Mouse (Mus musculus) heart, embryonic 16.5 days (tissue): ENCODE data around the gene Cachd1. TPM values are rescaled to one million over a fixed set of nuclear protein-coding genes. Genes with fewer than 3 reads are reported as not detected.

ENCODE experiments used
- ATAC-seq: fragments of 200-750 bp; cut with Nextera tagmentation; replicated peaks from 2 replicates; pipeline ENCODE4 v1.8.0; 2017; ENCODE audit warnings: moderate number of reproducible peaks; ENCODE audit not compliant: insufficient read depth, low FRiP score; ENCODE audit errors: extremely low read depth
- H3K27ac ChIP-seq: fragments of 300-500 bp; sonication (generic); 2 replicates; pipeline ENCODE4 v1.5.1; 2014; ENCODE audit warnings: mild to moderate bottlenecking, low read length, control low read depth, moderate library complexity
- H3K27me3 ChIP-seq: fragments of 300-500 bp; sonication (generic); 2 replicates; pipeline ENCODE4 v1.6.1; 2014; ENCODE audit warnings: low read length, mixed read lengths; ENCODE audit not compliant: control insufficient read depth, insufficient read depth
- H3K36me3 ChIP-seq: fragments of 300-500 bp; sonication (generic); 2 replicates; pipeline ENCODE4 v1.6.1; 2014; ENCODE audit not compliant: control insufficient read depth, insufficient read depth
- H3K4me1 ChIP-seq: fragments of 300-500 bp; sonication (generic); 2 replicates; pipeline ENCODE4 v1.6.1; 2014; ENCODE audit warnings: low read length, mixed read lengths; ENCODE audit not compliant: control insufficient read depth, insufficient read depth
- H3K4me2 ChIP-seq: fragments of 300-500 bp; sonication (generic); 2 replicates; pipeline ENCODE4 v1.6.1; 2014; ENCODE audit warnings: low read depth, mild to moderate bottlenecking, control low read depth, low read length
- H3K4me3 ChIP-seq: fragments of 300-500 bp; sonication (generic); 2 replicates; pipeline ENCODE4 v1.5.1; 2014; ENCODE audit warnings: mild to moderate bottlenecking, control low read depth, low read length
- H3K9ac ChIP-seq: fragments of 300-500 bp; sonication (generic); 2 replicates; pipeline ENCODE4 v1.6.1; 2014; ENCODE audit warnings: low read length, control low read depth
- H3K9me3 ChIP-seq: fragments of 300-500 bp; sonication (generic); replicated peaks from 2 replicates; pipeline ENCODE4 v1.6.1; 2016; ENCODE audit warnings: low read length; ENCODE audit not compliant: control insufficient read depth
- WGBS: fragments of 180-500 bp; shearing (Covaris S2); extraction: QIAGEN DNeasy Blood & Tissue Kit; methylation state at CpG from one replicate; pipeline ENCODE4 v1.1.7; 2014; 5-methylcytosine and 5-hydroxymethylcytosine counted together
- polyA plus RNA-seq: library from polyadenylated mRNA; unstranded; fragments of >200 nt; fragmentation: Nextera tagmentation; extraction: Ambion mirVana; gene quantifications from 2 replicates; pipeline ENCODE4 v1.2.1, GENCODE M21; 2015

Gene Cachd1
- polyA plus RNA-seq, 1 experiment from 2014 or later, result 4.6 TPM

GRCm38 (mm10) chr4:100842629-100843028 lies 66.2 kb downstream of the Cachd1 start:
- Histone ChIP-seq H3K4me2 (no peak overlapping the region), H3K4me1 (peaks cover 8% of the 10 kb centered on the region), H3K27me3 (no peaks in the 10 kb centered on the region), H3K4me3 (no peak overlapping the region), H3K9me3 (no peaks in the 10 kb centered on the region), H3K9ac (no peak overlapping the region), H3K36me3 (no peaks in the 10 kb centered on the region), H3K27ac (no peak overlapping the region)
- WGBS, result 60% methylated on average over 5 of the region's 5 CpGs
- ATAC-seq, result no peak

- Histone ChIP-seq H3K27ac (no peak overlapping the region), H3K27me3 (no peaks in the 10 kb centered on the region), H3K4me3 (no peak overlapping the region), H3K9me3 (no peaks in the 10 kb centered on the region), H3K36me3 (no peaks in the 10 kb centered on the region), H3K4me1 (peaks cover 8% of the 10 kb centered on the region), H3K9ac (no peak overlapping the region), H3K4me2 (no peak overlapping the region)
- 86% methylated on average over 5 of the region's 5 CpGs for WGBS
- no peak for ATAC-seq
These were observed 66.6 kb downstream of the Cachd1 start for GRCm38 (mm10) chr4:100843119-100843518.

GRCm38 (mm10) chr4:100850846-100851495 lies 74.5 kb downstream of the Cachd1 start:
- no peaks in the 10 kb centered on the region for H3K27me3 ChIP-seq
- H3K27ac ChIP-seq, result no peak overlapping the region
- no peaks in the 10 kb centered on the region for H3K36me3 ChIP-seq
- ATAC-seq, result no peak
- H3K4me3 ChIP-seq, result no peak overlapping the region
- H3K9me3 ChIP-seq, result no peaks in the 10 kb centered on the region
- no peak overlapping the region for H3K4me2 ChIP-seq
- 79% methylated on average over 7 of the region's 7 CpGs for WGBS
- H3K9ac ChIP-seq, result no peak overlapping the region
- no peaks in the 10 kb centered on the region; the same call in 1 of the 2 replicates for H3K4me1 ChIP-seq

- Histone ChIP-seq H3K4me3 (no peak overlapping the region), H3K4me1 (peaks cover 8% of the 10 kb centered on the region), H3K27me3 (no peaks in the 10 kb centered on the region), H3K27ac (no peak overlapping the region), H3K9me3 (no peaks in the 10 kb centered on the region), H3K4me2 (no peak overlapping the region), H3K36me3 (no peaks in the 10 kb centered on the region), H3K9ac (no peak overlapping the region)
- WGBS, result 67% methylated on average over 3 of the region's 3 CpGs
- ATAC-seq, result no peak
These were observed 76.0 kb downstream of the Cachd1 start for GRCm38 (mm10) chr4:100852448-100852847.

GRCm38 (mm10) chr4:100853426-100853825 lies 77.0 kb downstream of the Cachd1 start:
- WGBS, result 86% methylated on average over 1 of the region's 1 CpGs
- Histone ChIP-seq H3K4me1 (peaks cover 10% of the 10 kb centered on the region), H3K4me2 (no peak overlapping the region), H3K9ac (no peak overlapping the region), H3K36me3 (no peaks in the 10 kb centered on the region), H3K4me3 (no peak overlapping the region), H3K27me3 (no peaks in the 10 kb centered on the region), H3K27ac (no peak overlapping the region), H3K9me3 (no peaks in the 10 kb centered on the region)
- no peak for ATAC-seq

- no peak for ATAC-seq
- Histone ChIP-seq H3K36me3 (no peaks in the 10 kb centered on the region), H3K27ac (no peak overlapping the region), H3K4me3 (no peak overlapping the region), H3K4me2 (no peak overlapping the region), H3K4me1 (peaks cover 10% of the 10 kb centered on the region), H3K27me3 (no peaks in the 10 kb centered on the region), H3K9me3 (no peaks in the 10 kb centered on the region), H3K9ac (no peak overlapping the region)
- 77% methylated on average over 4 of the region's 4 CpGs for WGBS
These were observed 78.9 kb downstream of the Cachd1 start for GRCm38 (mm10) chr4:100855373-100855772.

GRCm38 (mm10) chr4:100857411-100857869 lies 81.0 kb downstream of the Cachd1 start:
- Histone ChIP-seq H3K4me2 (no peak overlapping the region), H3K36me3 (no peaks in the 10 kb centered on the region), H3K4me3 (no peak overlapping the region), H3K4me1 (peaks cover 10% of the 10 kb centered on the region), H3K27me3 (no peaks in the 10 kb centered on the region), H3K9me3 (no peaks in the 10 kb centered on the region), H3K27ac (no peak overlapping the region), H3K9ac (no peak overlapping the region)
- 64% methylated on average over 3 of the region's 3 CpGs for WGBS
- no peak for ATAC-seq

GRCm38 (mm10) chr4:100863861-100864428 lies 87.5 kb downstream of the Cachd1 start:
- H3K4me1 ChIP-seq, result peaks cover 16% of the 10 kb centered on the region
- H3K4me2 ChIP-seq, result no peak overlapping the region
- WGBS, result 54% methylated on average over 15 of the region's 15 CpGs

GRCm38 (mm10) chr4:100865423-100865822 lies 88.9 kb downstream of the Cachd1 start:
- 52% methylated on average over 13 of the region's 13 CpGs for WGBS
- Histone ChIP-seq H3K27ac (no peak overlapping the region), H3K9ac (no peak overlapping the region), H3K36me3 (no peaks in the 10 kb centered on the region), H3K4me1 (peaks cover 16% of the 10 kb centered on the region), H3K4me3 (no peak overlapping the region), H3K9me3 (no peaks in the 10 kb centered on the region), H3K4me2 (no peak overlapping the region), H3K27me3 (no peaks in the 10 kb centered on the region)
- no peak for ATAC-seq

More at GRCm38 (mm10) chr4:100863861-100864428, 87.5 kb downstream of the Cachd1 start:
- Histone ChIP-seq H3K27ac (no peak overlapping the region), H3K27me3 (no peaks in the 10 kb centered on the region), H3K9me3 (no peaks in the 10 kb centered on the region), H3K4me3 (no peak overlapping the region), H3K9ac (no peak overlapping the region), H3K36me3 (no peaks in the 10 kb centered on the region)
- ATAC-seq, result no peak
